Mouse (Mus musculus): Measurements from ENCODE around the gene Kiss1r.
"Not testable (repeated sequence)": the region's sequence is repeated elsewhere in the genome, so short reads cannot be mapped to it uniquely, and the experiment has no call there.

Gene Kiss1r

GRCm38 (mm10) chr10:79916808-79917531 lies at the start of gene Kiss1r:
Kiss1r (plus strand) TSS chr10:79916971.
- DNase-seq (ENCODE audit: low spot score) = peak; percentile 69

GRCm38 (mm10) chr10:79871845-79872244 lies 44.9 kb upstream of the Kiss1r start:
- DNase-seq (ENCODE audit: low spot score) = no peak

GRCm38 (mm10) chr10:79872862-79873261 lies 43.9 kb upstream of the Kiss1r start:
- DNase-seq (ENCODE audit: low spot score) = no peak

- no peak for DNase-seq (ENCODE audit: low spot score)
Observed at GRCm38 (mm10) chr10:79873313-79873712, 43.5 kb upstream of the Kiss1r start.

- no peak for DNase-seq (ENCODE audit: low spot score)
Observed at GRCm38 (mm10) chr10:79873715-79874289, 43.0 kb upstream of the Kiss1r start.

GRCm38 (mm10) chr10:79874290-79874862 lies 42.4 kb upstream of the Kiss1r start, which contains the start of the genes Prtn3 and Plppr3:
Prtn3 (plus strand) TSS chr10:79874476.
Plppr3 (minus strand) TSS chr10:79874634.
- DNase-seq (ENCODE audit: low spot score) = no peak

- DNase-seq (ENCODE audit: low spot score) = no peak
Observed at GRCm38 (mm10) chr10:79877174-79877573, 39.6 kb upstream of the Kiss1r start.

GRCm38 (mm10) chr10:79877757-79878156 lies 39.0 kb upstream of the Kiss1r start:
- no peak for DNase-seq (ENCODE audit: low spot score)

GRCm38 (mm10) chr10:79879527-79879926 lies 37.2 kb upstream of the Kiss1r start:
- DNase-seq (ENCODE audit: low spot score) = no peak

GRCm38 (mm10) chr10:79880721-79881120 lies 36.0 kb upstream of the Kiss1r start:
- DNase-seq (ENCODE audit: low spot score) = no peak

GRCm38 (mm10) chr10:79881981-79882380 lies 34.8 kb upstream of the Kiss1r start:
- DNase-seq (ENCODE audit: low spot score) = no peak

GRCm38 (mm10) chr10:79883297-79884084 lies 33.3 kb upstream of the Kiss1r start:
- no peak for DNase-seq (ENCODE audit: low spot score)

GRCm38 (mm10) chr10:79884446-79884845 lies 32.3 kb upstream of the Kiss1r start:
- DNase-seq (ENCODE audit: low spot score) = peak; percentile 55

- DNase-seq (ENCODE audit: low spot score) = not testable (repeated sequence)
Observed at GRCm38 (mm10) chr10:79884938-79885337, 31.8 kb upstream of the Kiss1r start.

- DNase-seq (ENCODE audit: low spot score) = no peak
Observed at GRCm38 (mm10) chr10:79886054-79886453, 30.7 kb upstream of the Kiss1r start, which contains the start of gene Elane. Elane (plus strand) TSS chr10:79886247.

GRCm38 (mm10) chr10:79886611-79887010 lies 30.2 kb upstream of the Kiss1r start:
- DNase-seq (ENCODE audit: low spot score) = no peak

- DNase-seq (ENCODE audit: low spot score) = no peak
Observed at GRCm38 (mm10) chr10:79889386-79889785, 27.4 kb upstream of the Kiss1r start.

GRCm38 (mm10) chr10:79890670-79891069 lies 26.1 kb upstream of the Kiss1r start, which contains the start of gene Cfd:
Cfd (plus strand) TSS chr10:79890853.
- no peak for DNase-seq (ENCODE audit: low spot score)

- DNase-seq (ENCODE audit: low spot score) = not testable (repeated sequence)
Observed at GRCm38 (mm10) chr10:79892451-79893118, 24.2 kb upstream of the Kiss1r start.

- DNase-seq (ENCODE audit: low spot score) = no peak
Observed at GRCm38 (mm10) chr10:79896306-79896705, 20.5 kb upstream of the Kiss1r start.

GRCm38 (mm10) chr10:79896814-79897213 lies 20.0 kb upstream of the Kiss1r start:
- no peak for DNase-seq (ENCODE audit: low spot score)

Measured in ovary, adult 18-20 months (tissue).